Mouse (Mus musculus): ENCODE data around the gene Wdr89. TPM values are rescaled to one million over a fixed set of nuclear protein-coding genes. Genes with fewer than 3 reads are reported as not detected.

Wdr89 gene
- total and polyA plus RNA-seq, 3 experiments, result 1.5 to 4.9 (median 3.2) TPM

DNA sequence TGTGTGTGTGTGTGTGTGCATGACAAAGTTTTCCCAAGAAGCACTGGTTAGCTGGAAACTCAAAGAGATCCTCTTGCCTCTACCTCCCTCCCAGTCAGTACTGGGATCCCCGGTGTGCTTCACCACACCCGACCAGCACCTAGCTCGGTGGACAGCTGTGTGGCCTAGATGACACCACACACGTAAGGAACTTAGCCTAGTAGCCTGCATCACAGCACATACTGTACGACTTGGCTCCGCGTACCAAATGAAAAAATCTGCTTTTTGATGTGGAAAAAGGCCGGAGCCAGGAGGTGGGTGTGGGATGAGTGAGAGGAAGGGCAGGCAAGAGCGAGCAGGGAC, 450 bp downstream of the Wdr89 start:
- no peak for DNase-seq

GRCm38 (mm10) chr12:75668221-75668620, 1.1 kb downstream of the Wdr89 start:
- DNase-seq, result no peak

- peak; percentile 48 for DNase-seq
Measured at GRCm38 (mm10) chr12:75666939-75667338, 2.4 kb downstream of the Wdr89 start.

DNA sequence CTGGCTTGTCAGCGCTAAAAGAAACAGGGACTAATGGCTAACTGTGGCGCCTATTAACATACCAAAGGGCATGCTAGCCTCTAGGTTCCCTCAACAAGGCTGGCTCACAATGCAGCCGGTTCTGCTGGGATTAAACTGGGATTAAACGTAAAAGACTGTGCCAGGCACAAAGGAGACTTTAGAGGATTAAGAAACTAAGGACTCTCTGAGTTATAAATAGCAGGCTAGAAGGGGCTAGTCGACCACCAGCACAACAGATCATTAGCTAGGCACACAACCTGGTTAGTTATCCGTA, 4.9 kb downstream of the Wdr89 start:
- DNase-seq, result no peak

DNA sequence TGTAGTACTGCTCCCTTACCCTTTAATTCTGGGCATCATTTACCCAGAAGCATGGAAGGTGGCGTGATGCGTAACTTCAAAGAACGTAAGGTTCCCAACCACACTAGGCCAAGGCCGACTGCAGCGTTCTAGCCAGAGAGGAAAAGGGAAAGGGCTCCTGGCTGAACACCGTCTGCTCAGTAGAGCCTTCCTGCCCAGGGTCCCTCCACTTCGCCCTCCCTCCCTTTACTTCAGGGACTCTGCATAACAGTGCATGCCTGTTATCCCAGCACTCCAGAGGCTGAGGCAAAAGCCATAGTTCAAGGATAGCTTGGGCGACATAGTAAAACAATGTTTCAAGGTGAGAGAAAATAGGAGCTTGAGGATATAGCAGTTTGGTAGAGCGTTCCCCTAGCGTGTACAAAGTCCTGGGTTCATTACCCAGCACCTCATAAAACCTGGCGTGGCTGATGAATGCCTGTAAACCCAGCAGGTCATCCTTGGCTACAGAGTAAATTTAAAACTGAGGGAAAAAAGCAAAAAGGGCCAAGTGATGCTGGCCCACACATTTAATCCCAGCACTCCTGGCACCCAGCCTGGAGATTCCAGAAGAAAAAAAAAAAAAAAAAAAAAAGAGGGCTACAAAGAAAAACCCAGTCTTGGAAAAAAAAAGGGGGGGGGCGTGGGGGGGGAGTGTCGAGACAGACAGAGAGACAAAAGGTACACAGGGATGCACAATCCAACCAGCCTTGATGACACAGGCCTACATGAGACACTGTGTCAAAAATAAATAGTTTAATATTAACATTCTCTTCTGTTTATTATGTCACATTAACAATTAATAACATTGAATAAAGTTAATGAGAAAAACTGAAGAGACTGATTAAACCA, 5.5 kb downstream of the Wdr89 start:
- DNase-seq, result peak; percentile 54

DNA sequence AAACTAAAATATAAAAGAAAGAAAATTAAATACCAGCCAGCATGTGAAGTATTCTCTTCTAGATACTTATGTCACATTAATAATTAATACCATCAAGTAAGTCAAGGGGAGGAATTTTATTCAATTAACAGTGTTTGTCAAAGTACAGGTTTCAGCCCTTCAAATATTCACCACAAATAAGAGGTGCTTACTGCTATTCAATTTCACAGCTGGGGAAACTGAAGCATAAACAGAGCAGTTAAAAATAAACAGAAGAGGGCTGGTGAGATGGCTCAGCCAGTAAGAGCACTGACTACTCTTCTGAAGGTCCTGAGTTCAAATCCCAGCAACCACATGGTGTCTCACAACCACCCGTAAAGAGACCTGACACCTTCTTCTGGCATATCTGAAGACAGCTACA, 7.0 kb downstream of the Wdr89 start:
- no peak for DNase-seq

DNA sequence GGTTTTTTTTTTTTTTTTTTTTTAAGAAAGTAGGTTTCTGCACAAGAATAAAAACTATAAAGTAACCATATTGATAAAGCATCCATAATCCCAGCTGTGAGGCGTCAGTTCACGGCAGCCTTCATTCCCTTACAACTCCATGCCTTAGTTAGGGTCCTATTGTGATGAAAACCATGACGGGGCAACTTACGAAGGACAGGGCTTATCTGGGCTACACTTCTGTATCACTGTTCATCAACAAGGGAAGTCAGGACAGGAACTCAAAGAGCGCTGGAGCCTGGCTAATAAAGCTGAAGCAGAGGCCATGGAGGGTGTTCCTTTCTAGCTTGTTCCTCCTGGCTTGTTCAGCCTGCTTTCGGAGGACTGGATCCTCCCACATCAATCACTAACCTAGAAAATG, 10.9 kb downstream of the Wdr89 start:
- no peak for DNase-seq

DNA sequence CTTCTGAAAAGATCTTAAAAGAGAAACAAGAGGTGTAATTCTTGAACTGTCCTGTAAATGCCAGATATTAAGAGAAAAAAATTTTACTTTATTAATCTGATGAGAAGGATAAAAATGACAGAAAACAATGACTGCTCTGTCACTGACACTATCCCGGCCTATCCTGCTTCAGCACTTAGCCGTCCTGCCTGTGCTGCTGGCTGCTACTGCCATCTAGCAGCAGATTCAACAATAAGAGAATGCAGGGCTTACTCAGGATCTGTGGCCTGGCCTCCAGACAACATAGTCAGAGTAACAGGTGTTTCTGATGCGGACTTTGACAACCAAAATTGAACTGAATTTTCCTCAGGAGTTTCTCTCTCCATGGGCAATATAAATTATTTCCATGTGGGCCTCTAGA, 12.8 kb downstream of the Wdr89 start:
- peak; percentile 36 for DNase-seq

DNA sequence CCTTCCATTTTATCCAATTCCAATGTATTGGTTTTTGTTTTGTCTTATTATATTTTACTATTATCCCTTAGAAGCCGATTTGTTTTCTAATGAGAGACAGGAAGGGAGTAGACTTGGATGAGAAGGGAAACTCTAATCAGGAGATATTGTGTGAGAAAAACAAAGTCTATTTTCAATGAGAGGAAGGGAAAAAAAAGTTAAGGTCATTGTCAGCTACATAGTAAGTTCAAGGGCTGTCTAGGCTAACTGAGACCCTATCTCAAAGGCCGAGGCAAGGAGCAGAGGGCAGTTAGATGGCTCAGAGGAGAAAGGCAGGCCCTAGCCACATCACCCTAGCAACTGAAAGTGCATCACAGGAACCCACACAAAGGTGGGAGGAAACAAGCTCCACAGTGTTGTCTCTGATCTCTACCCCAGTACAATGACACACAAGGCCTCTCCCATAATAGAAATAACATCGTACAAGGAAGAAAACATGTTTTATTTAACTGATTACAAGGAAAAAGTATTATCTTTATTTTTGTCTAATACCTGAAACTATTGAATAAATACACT, 15.0 kb downstream of the Wdr89 start:
- no peak for DNase-seq

DNA sequence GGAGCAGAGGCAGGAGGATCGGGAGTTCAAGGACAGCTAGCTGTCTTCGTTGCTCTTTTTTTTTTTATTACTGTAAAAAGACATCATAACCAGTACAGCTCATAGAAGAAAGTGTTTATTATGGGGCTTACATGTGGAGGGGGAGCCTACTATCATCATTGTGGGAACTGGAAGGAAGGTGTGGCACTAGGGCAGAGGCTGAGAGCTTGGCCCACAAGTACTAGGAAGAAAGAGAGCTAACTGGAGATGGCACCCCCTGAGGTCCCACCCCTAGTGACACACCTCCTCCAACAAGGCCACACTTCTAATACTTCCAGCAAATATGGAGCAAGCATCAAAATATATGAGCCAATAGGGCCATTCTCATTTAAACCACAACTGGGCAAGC, 19.6 kb downstream of the Wdr89 start:
- no peak for DNase-seq

DNA sequence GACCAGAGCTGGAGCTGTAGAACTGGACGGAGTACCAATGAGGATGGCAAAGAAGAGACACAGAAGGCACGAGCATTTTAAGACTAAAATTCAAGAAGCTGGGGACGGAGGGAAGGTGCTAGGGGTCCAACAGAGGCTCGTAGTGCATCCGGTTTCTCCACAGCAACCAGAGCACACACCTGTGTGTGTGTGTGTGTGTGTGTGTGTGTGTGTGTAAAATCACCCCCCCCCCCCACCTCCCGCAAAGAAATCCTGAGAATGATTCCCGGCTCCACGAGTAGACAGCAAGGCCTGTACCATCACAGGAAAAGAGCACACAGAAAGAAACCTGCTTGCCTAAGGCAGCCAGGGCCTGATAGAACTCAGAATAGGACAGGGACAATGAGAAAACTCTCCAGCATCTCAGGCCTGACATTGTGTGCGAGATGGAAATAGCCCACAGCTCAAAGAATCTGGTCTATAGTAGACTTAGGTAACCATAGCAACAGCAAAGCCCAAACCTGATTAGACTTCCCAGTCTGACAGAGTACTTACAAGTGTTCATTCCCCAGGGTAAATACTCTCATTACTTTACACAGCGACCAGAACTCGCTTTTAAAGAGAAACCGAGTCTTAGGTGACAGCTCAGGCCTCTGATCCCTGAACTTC, 20.2 kb downstream of the Wdr89 start:
- no peak for DNase-seq

- no peak for DNase-seq
Measured at GRCm38 (mm10) chr12:75648281-75648680, 21.1 kb downstream of the Wdr89 start.

- DNase-seq, result no peak
Measured at GRCm38 (mm10) chr12:75647663-75648062, 21.7 kb downstream of the Wdr89 start.

- DNase-seq, result no peak
Measured at GRCm38 (mm10) chr12:75645780-75646179, 23.6 kb downstream of the Wdr89 start.

DNA sequence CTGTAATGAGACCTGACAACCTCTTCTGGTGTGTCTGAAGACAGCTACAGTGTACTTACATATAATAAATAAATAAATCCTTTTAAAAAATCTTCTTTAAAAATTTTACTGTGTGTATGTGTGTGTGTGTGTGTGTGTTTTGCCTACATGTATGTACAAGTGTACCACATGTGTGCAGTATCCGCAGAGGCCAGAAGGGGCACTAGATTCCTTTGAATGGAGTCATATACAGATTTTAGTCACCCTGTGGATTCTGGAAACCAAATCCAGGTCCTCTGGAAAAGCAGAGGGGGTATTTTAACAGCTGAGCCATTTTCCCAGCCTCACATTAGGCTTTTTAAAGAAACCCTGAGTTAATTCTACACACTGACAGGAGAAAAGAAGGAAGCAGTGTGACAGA, 27.6 kb downstream of the Wdr89 start:
- DNase-seq, result no peak

- no peak for DNase-seq
Measured at GRCm38 (mm10) chr12:75638345-75638744, 31.0 kb downstream of the Wdr89 start.

GRCm38 (mm10) chr12:75637103-75637502, 32.2 kb downstream of the Wdr89 start:
- DNase-seq, result no peak

GRCm38 (mm10) chr12:75635771-75636430, 33.4 kb downstream of the Wdr89 start:
- DNase-seq, result peak; percentile 54

GRCm38 (mm10) chr12:75629618-75630017, 39.7 kb downstream of the Wdr89 start:
- DNase-seq, result no peak

- no peak for DNase-seq
Measured at GRCm38 (mm10) chr12:75623292-75623691, 46.0 kb downstream of the Wdr89 start.

GRCm38 (mm10) chr12:75622835-75623234, 46.5 kb downstream of the Wdr89 start:
- DNase-seq, result no peak

DNA sequence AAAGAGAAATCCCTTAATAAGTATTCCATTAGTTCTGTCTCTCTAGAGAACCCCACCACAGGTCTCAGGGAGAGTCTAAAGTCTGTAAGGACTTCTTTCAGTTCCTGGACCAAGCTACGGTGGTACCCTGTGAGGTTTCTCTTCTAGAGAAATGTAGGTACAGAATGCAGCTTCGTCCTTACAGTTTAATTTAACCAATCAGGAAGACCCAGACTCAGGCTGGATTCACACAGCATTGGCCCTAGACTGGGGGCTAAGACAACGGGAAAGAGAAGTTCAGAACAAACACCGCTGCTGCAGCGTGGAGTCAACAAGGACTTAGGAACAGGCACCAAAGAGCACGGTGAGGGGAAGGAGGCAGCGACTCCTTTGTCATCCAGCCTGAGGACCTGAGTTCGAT, 52.5 kb downstream of the Wdr89 start:
- no peak for DNase-seq

DNA sequence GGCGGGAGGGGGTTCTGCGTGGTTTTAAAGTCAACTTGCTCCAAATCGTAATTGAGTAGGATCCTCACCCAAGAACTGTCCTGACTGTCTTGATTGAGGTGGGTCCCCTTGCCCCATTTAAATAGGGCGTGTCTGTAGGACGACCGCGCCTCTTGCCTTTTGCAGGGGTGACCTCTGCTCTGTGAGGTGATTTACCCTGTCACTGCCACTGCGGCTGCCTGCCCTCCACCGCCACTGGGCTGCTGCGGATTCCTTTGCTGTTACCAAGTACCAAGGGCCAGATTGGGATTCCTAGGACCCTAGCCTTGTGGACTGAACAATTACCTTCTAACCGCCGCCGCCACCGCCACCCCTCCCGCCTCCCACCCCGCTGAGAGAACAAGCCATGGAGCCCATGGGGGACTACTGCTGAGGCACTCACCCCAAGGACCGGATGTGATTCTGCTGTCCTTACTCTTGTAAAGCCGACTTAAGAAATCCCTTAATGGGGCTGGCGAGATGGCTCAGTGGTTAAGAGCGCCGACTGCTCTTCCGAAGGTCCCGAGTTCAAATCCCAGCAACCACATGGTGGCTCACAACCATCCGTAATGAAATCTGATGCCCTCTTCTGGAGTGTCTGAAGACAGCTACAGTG, 53.1 kb downstream of the Wdr89 start:
- DNase-seq, result peak; percentile 23
